Mouse (Mus musculus) cerebellum, adult 2 months (tissue): ENCODE measurements around the gene A930018P22Rik.

ENCODE experiments used
- CTCF ChIP-seq: fragments of 200-500 bp; IDR thresholded peaks from 2 replicates; pipeline ENCODE4 v1.5.1; 2011; ENCODE audit warnings: low read depth, mild to moderate bottlenecking, control low read depth, low read length, moderate library complexity, borderline replicate concordance; ENCODE audit not compliant: insufficient read depth
- POLR2A ChIP-seq: fragments of 200-500 bp; IDR thresholded peaks from 2 replicates; pipeline ENCODE4 v1.6.1; 2011; ENCODE audit warnings: low read length, control low read depth, borderline replicate concordance; ENCODE audit not compliant: insufficient read depth

- TF ChIP-seq POLR2A (no peak), CTCF (no peak)
These were observed 43.1 kb downstream of the A930018P22Rik start for GRCm38 (mm10) chr2:104165631-104166030.
